Mouse (Mus musculus): Measurements from ENCODE around the gene Abca7. TPM values are rescaled to one million over a fixed set of nuclear protein-coding genes. Genes with fewer than 3 reads are reported as not detected.
A peak's percentile ranks its signal among the peaks of the same experiment; 100 is the strongest.

Abca7 gene
- polyA plus RNA-seq, 1 experiment from 2014 or later: 4.1 TPM

- Histone ChIP-seq H3K36me3 (ENCODE audit: control insufficient read depth, insufficient read depth, low read length) (no peaks in the 10 kb centered on the region), H3K27ac (ENCODE audit: low read length) (no peak overlapping the region), H3K4me1 (ENCODE audit: control insufficient read depth, insufficient read depth, low read length) (no peaks in the 10 kb centered on the region), H3K27me3 (ENCODE audit: control insufficient read depth, insufficient read depth, low read depth, low read length) (no peaks in the 10 kb centered on the region), H3K9me3 (replicated peaks; ENCODE audit: control insufficient read depth, low read length, poor library complexity, severe bottlenecking) (no peaks in the 10 kb centered on the region), H3K4me3 (ENCODE audit: low read depth, low read length) (no peak overlapping the region), H3K4me2 (ENCODE audit: low read length) (no peak overlapping the region), H3K9ac (ENCODE audit: low read depth, low read length) (no peak overlapping the region)
- 78% methylated on average over 20 of the region's 20 CpGs for WGBS
- ATAC-seq: no peak
These were observed 31.6 kb downstream of the Abca7 start for GRCm38 (mm10) chr10:80027681-80028520.

GRCm38 (mm10) chr10:80028521-80028846 is 32.2 kb downstream of the Abca7 start:
- H3K36me3 ChIP-seq (ENCODE audit: control insufficient read depth, insufficient read depth, low read length): no peaks in the 10 kb centered on the region
- H3K4me1 ChIP-seq (ENCODE audit: control insufficient read depth, insufficient read depth, low read length): no peaks in the 10 kb centered on the region
- no peaks in the 10 kb centered on the region for H3K27me3 ChIP-seq (ENCODE audit: control insufficient read depth, insufficient read depth, low read depth, low read length)
- 94% methylated on average over 13 of the region's 13 CpGs for WGBS
- no peak overlapping the region for H3K4me2 ChIP-seq (ENCODE audit: low read length)
- no peak for ATAC-seq
- H3K27ac ChIP-seq (ENCODE audit: low read length): no peak overlapping the region
- H3K9ac ChIP-seq (ENCODE audit: low read depth, low read length): no peak overlapping the region
- no peaks in the 10 kb centered on the region for H3K9me3 ChIP-seq (replicated peaks; ENCODE audit: control insufficient read depth, low read length, poor library complexity, severe bottlenecking)
- no peak overlapping the region for H3K4me3 ChIP-seq (ENCODE audit: low read depth, low read length)

- Histone ChIP-seq H3K36me3 (ENCODE audit: control insufficient read depth, insufficient read depth, low read length) (peaks cover 2% of the 10 kb centered on the region; the same call in 1 of the 2 replicates), H3K4me3 (ENCODE audit: low read depth, low read length) (no peak overlapping the region), H3K27ac (ENCODE audit: low read length) (no peak overlapping the region), H3K4me1 (ENCODE audit: control insufficient read depth, insufficient read depth, low read length) (no peaks in the 10 kb centered on the region), H3K9ac (ENCODE audit: low read depth, low read length) (no peak overlapping the region), H3K4me2 (ENCODE audit: low read length) (no peak overlapping the region), H3K27me3 (ENCODE audit: control insufficient read depth, insufficient read depth, low read depth, low read length) (no peaks in the 10 kb centered on the region), H3K9me3 (replicated peaks; ENCODE audit: control insufficient read depth, low read length, poor library complexity, severe bottlenecking) (no peaks in the 10 kb centered on the region)
- 82% methylated on average over 9 of the region's 9 CpGs for WGBS
- no peak for ATAC-seq
These were observed 33.9 kb downstream of the Abca7 start for GRCm38 (mm10) chr10:80030191-80030590.

- Histone ChIP-seq H3K4me2 (ENCODE audit: low read length) (no peak overlapping the region), H3K4me3 (ENCODE audit: low read depth, low read length) (no peak overlapping the region), H3K4me1 (ENCODE audit: control insufficient read depth, insufficient read depth, low read length) (no peaks in the 10 kb centered on the region), H3K27me3 (ENCODE audit: control insufficient read depth, insufficient read depth, low read depth, low read length) (no peaks in the 10 kb centered on the region), H3K36me3 (ENCODE audit: control insufficient read depth, insufficient read depth, low read length) (peaks cover 7% of the 10 kb centered on the region), H3K9me3 (replicated peaks; ENCODE audit: control insufficient read depth, low read length, poor library complexity, severe bottlenecking) (no peaks in the 10 kb centered on the region), H3K27ac (ENCODE audit: low read length) (no peak overlapping the region), H3K9ac (ENCODE audit: low read depth, low read length) (no peak overlapping the region)
- 92% methylated on average over 17 of the region's 17 CpGs for WGBS
- ATAC-seq: no peak
These were observed 34.4 kb downstream of the Abca7 start for GRCm38 (mm10) chr10:80030736-80031135.

- no peaks in the 10 kb centered on the region for H3K27me3 ChIP-seq (ENCODE audit: control insufficient read depth, insufficient read depth, low read depth, low read length)
- WGBS: 72% methylated on average over 5 of the region's 5 CpGs
These were observed 36.6 kb downstream of the Abca7 start for GRCm38 (mm10) chr10:80032799-80033480.

GRCm38 (mm10) chr10:80033511-80034391 is 37.5 kb downstream of the Abca7 start:
- H3K4me3 ChIP-seq (ENCODE audit: low read depth, low read length): no peak overlapping the region
- WGBS: 51% methylated on average over 9 of the region's 9 CpGs
- no peak overlapping the region for H3K9ac ChIP-seq (ENCODE audit: low read depth, low read length)
- no peak overlapping the region for H3K27ac ChIP-seq (ENCODE audit: low read length)
- H3K36me3 ChIP-seq (ENCODE audit: control insufficient read depth, insufficient read depth, low read length): peaks cover 23% of the 10 kb centered on the region
- H3K4me2 ChIP-seq (ENCODE audit: low read length): no peak overlapping the region
- ATAC-seq: no peak
- H3K9me3 ChIP-seq (replicated peaks; ENCODE audit: control insufficient read depth, low read length, poor library complexity, severe bottlenecking): no peaks in the 10 kb centered on the region
- no peaks in the 10 kb centered on the region for H3K27me3 ChIP-seq (ENCODE audit: control insufficient read depth, insufficient read depth, low read depth, low read length)
- peaks cover 13% of the 10 kb centered on the region for H3K4me1 ChIP-seq (ENCODE audit: control insufficient read depth, insufficient read depth, low read length)

More at GRCm38 (mm10) chr10:80032799-80033480, 36.6 kb downstream of the Abca7 start:
- Histone ChIP-seq H3K4me3 (ENCODE audit: low read depth, low read length) (no peak overlapping the region), H3K4me1 (ENCODE audit: control insufficient read depth, insufficient read depth, low read length) (peaks cover 5% of the 10 kb centered on the region), H3K9ac (ENCODE audit: low read depth, low read length) (no peak overlapping the region), H3K4me2 (ENCODE audit: low read length) (no peak overlapping the region), H3K9me3 (replicated peaks; ENCODE audit: control insufficient read depth, low read length, poor library complexity, severe bottlenecking) (no peaks in the 10 kb centered on the region), H3K36me3 (ENCODE audit: control insufficient read depth, insufficient read depth, low read length) (peaks cover 23% of the 10 kb centered on the region), H3K27ac (ENCODE audit: low read length) (no peak overlapping the region)
- no peak for ATAC-seq

GRCm38 (mm10) chr10:80035148-80035547 is 38.9 kb downstream of the Abca7 start:
- Histone ChIP-seq H3K9ac (ENCODE audit: low read depth, low read length) (0 out of 2 replicates have a peak overlapping the region, but pooled peaks have one; percentile 6), H3K36me3 (ENCODE audit: control insufficient read depth, insufficient read depth, low read length) (peaks cover 23% of the 10 kb centered on the region), H3K27ac (ENCODE audit: low read length) (peak overlapping the region; percentile 7; the same call in 1 of the 2 replicates), H3K4me2 (ENCODE audit: low read length) (no peak overlapping the region), H3K4me1 (ENCODE audit: control insufficient read depth, insufficient read depth, low read length) (peaks cover 16% of the 10 kb centered on the region), H3K9me3 (replicated peaks; ENCODE audit: control insufficient read depth, low read length, poor library complexity, severe bottlenecking) (no peaks in the 10 kb centered on the region), H3K4me3 (ENCODE audit: low read depth, low read length) (no peak overlapping the region), H3K27me3 (ENCODE audit: control insufficient read depth, insufficient read depth, low read depth, low read length) (no peaks in the 10 kb centered on the region)
- ATAC-seq: no peak
- 82% methylated on average over 8 of the region's 8 CpGs for WGBS

GRCm38 (mm10) chr10:80035686-80036085 is 39.4 kb downstream of the Abca7 start:
- no peaks in the 10 kb centered on the region for H3K9me3 ChIP-seq (replicated peaks; ENCODE audit: control insufficient read depth, low read length, poor library complexity, severe bottlenecking)
- no peak overlapping the region for H3K4me3 ChIP-seq (ENCODE audit: low read depth, low read length)
- peaks cover 16% of the 10 kb centered on the region for H3K4me1 ChIP-seq (ENCODE audit: control insufficient read depth, insufficient read depth, low read length)
- H3K27ac ChIP-seq (ENCODE audit: low read length): peak overlapping the region; percentile 7; the same call in 1 of the 2 replicates
- ATAC-seq: no peak
- no peak overlapping the region for H3K4me2 ChIP-seq (ENCODE audit: low read length)
- peaks cover 23% of the 10 kb centered on the region for H3K36me3 ChIP-seq (ENCODE audit: control insufficient read depth, insufficient read depth, low read length)
- 91% methylated on average over 5 of the region's 5 CpGs for WGBS
- no peaks in the 10 kb centered on the region for H3K27me3 ChIP-seq (ENCODE audit: control insufficient read depth, insufficient read depth, low read depth, low read length)
- H3K9ac ChIP-seq (ENCODE audit: low read depth, low read length): 0 out of 2 replicates have a peak overlapping the region, but pooled peaks have one; percentile 6

Measured in midbrain, embryonic 16.5 days (tissue).